Mouse (Mus musculus): ENCODE data around the gene Gm5901. TPM values are rescaled to one million over a fixed set of nuclear protein-coding genes. Genes with fewer than 3 reads are reported as not detected.

Gene Gm5901
- total and polyA plus RNA-seq, 3 experiments = 0.12 TPM; not detected in 2

DNA sequence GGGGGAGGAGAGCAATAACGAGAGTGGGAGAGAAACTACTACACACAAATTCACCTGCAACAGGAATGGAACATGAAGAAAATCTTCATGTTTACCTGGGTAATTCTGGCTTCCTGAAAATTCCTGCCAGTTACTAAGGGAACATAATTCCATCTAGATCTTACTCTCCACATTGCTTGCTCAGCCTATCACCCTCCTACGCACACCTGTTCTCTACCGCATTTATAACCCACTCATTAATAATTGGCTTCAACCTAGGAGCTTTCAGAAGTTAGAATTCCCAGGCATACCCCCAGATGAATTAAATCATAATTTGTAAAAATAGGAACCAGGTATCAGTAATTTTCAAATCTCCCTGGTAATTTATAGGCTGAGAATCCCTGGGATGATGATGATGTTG, 862 bp upstream of the Gm5901 start:
- WGBS = 88% methylated on average over 3 of the region's 3 CpGs
- no peak for DNase-seq
- no peak overlapping the region for H3K27ac ChIP-seq

DNA sequence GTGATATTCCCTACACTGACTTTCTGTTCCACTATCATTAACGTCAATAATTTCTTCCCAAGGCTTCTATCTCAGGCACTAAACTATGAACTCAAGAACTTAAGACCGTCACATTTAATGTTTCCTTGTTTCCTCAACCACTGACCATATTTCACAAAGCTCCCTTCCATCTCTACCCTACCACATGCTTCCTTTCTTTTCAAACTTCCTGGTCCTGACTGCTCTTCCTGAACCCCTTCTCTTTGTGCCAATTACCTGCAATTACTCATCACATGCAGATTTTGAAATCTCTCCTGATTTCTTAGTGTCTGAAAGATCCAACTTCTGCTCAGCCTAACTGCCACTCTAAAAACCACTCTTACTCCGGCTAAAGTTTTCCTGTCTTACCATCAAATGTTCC, 5.5 kb downstream of the Gm5901 start:
- intact Hi-C loops (cut with DNase I) = no loop called here
- no peak for DNase-seq
- Histone ChIP-seq H3K9ac (ENCODE audit: low read depth, low read length) (no peak overlapping the region), H3K4me3 (no peak overlapping the region), H3K79me2 (replicated peaks; ENCODE audit: control insufficient read depth, insufficient read depth, low read length) (0 out of 2 replicates have a peak, but pooled peaks cover 1% of the 10 kb centered on the region), H3K4me1 (ENCODE audit: control insufficient read depth, insufficient read depth, low read length) (no peaks in the 10 kb centered on the region), H3K27me3 (ENCODE audit: control insufficient read depth, insufficient read depth, low read length) (no peaks in the 10 kb centered on the region), H3K27ac (no peak overlapping the region), H3K36me3 (ENCODE audit: control insufficient read depth, insufficient read depth, low read length) (peaks cover 4% of the 10 kb centered on the region; the same call in 1 of the 2 replicates)
- 95% methylated on average over 3 of the region's 3 CpGs for WGBS
- TF ChIP-seq CTCF (IDR thresholded peaks at IDR 0.05) (no peak), EP300 (IDR thresholded peaks at IDR 0.05; ENCODE audit: insufficient read depth, low read depth, low read length) (no peak), POLR2A (IDR thresholded peaks at IDR 0.05; ENCODE audit: insufficient read depth, low read depth, low read length) (no peak)

More for the DNA sequence above, 862 bp upstream of the Gm5901 start:
- Histone ChIP-seq H3K4me1 (ENCODE audit: control insufficient read depth, insufficient read depth, low read length) (no peaks in the 10 kb centered on the region), H3K36me3 (ENCODE audit: control insufficient read depth, insufficient read depth, low read length) (peaks cover 7% of the 10 kb centered on the region; the same call in 1 of the 2 replicates), H3K9ac (ENCODE audit: low read depth, low read length) (no peak overlapping the region), H3K27me3 (ENCODE audit: control insufficient read depth, insufficient read depth, low read length) (no peaks in the 10 kb centered on the region), H3K79me2 (replicated peaks; ENCODE audit: control insufficient read depth, insufficient read depth, low read length) (no peaks in the 10 kb centered on the region), H3K4me3 (no peak overlapping the region)
- TF ChIP-seq CTCF (IDR thresholded peaks at IDR 0.05) (no peak), EP300 (IDR thresholded peaks at IDR 0.05; ENCODE audit: insufficient read depth, low read depth, low read length) (no peak), POLR2A (IDR thresholded peaks at IDR 0.05; ENCODE audit: insufficient read depth, low read depth, low read length) (no peak)
- intact Hi-C loops (cut with DNase I) = no loop called here

DNA sequence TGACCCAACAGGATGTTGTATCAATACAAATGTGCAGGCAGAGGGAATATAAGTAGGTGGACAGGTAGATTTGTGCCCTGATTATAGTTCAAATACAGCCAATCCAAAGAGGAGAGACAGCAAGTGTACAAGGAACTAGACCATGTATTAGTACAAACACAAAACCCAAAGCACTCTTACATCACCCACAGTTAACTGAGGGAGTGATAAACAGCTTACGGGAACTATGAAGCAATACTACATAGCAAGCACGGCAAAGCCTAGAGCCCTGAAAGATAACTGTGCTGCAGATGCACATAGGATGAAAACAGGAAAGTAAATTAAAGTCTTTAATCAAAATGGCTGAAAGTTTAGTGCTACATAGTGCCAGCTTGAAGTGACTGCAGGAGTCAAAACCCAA, 12.9 kb downstream of the Gm5901 start:
- intact Hi-C loops (cut with DNase I) = no loop called here
- 96% methylated on average over 2 of the region's 2 CpGs for WGBS
- no peak for DNase-seq
- Histone ChIP-seq H3K79me2 (replicated peaks; ENCODE audit: control insufficient read depth, insufficient read depth, low read length) (0 out of 2 replicates have a peak, but pooled peaks cover 1% of the 10 kb centered on the region), H3K4me1 (ENCODE audit: control insufficient read depth, insufficient read depth, low read length) (no peaks in the 10 kb centered on the region), H3K36me3 (ENCODE audit: control insufficient read depth, insufficient read depth, low read length) (peaks cover 9% of the 10 kb centered on the region), H3K9ac (ENCODE audit: low read depth, low read length) (no peak overlapping the region), H3K27ac (no peak overlapping the region), H3K4me3 (no peak overlapping the region), H3K27me3 (ENCODE audit: control insufficient read depth, insufficient read depth, low read length) (no peaks in the 10 kb centered on the region)
- TF ChIP-seq CTCF (IDR thresholded peaks at IDR 0.05) (no peak), POLR2A (IDR thresholded peaks at IDR 0.05; ENCODE audit: insufficient read depth, low read depth, low read length) (no peak), EP300 (IDR thresholded peaks at IDR 0.05; ENCODE audit: insufficient read depth, low read depth, low read length) (no peak)

DNA sequence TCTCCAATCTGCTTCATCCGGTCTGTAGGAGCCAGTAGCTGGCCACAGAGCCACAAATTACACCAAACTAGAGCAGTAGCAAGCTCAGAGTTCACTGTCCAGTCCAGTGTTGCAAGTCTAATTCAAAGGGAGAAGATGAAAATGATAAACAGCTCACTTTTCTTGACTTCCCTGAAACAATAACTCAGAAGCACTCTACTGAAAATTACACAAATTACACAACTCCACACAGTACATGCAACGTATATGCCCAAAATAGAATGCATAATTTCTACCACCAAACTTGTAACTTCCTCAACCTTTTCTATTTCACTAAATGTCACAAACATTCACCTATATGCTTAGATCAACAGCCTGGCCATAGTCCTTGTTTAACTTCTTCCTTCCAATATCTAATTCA, 15.4 kb downstream of the Gm5901 start:
- Histone ChIP-seq H3K9ac (ENCODE audit: low read depth, low read length) (no peak overlapping the region), H3K27ac (no peak overlapping the region), H3K27me3 (ENCODE audit: control insufficient read depth, insufficient read depth, low read length) (no peaks in the 10 kb centered on the region), H3K4me1 (ENCODE audit: control insufficient read depth, insufficient read depth, low read length) (no peaks in the 10 kb centered on the region), H3K4me3 (no peak overlapping the region), H3K36me3 (ENCODE audit: control insufficient read depth, insufficient read depth, low read length) (peaks cover 7% of the 10 kb centered on the region), H3K79me2 (replicated peaks; ENCODE audit: control insufficient read depth, insufficient read depth, low read length) (no peaks in the 10 kb centered on the region; the same call in 1 of the 2 replicates)
- DNase-seq = no peak
- WGBS = 86% methylated on average over 2 of the region's 2 CpGs
- intact Hi-C loops (cut with DNase I) = no loop called here
- no peak for TF ChIP-seq POLR2A (IDR thresholded peaks at IDR 0.05; ENCODE audit: insufficient read depth, low read depth, low read length)
- TF ChIP-seq CTCF (IDR thresholded peaks at IDR 0.05) = no peak
- TF ChIP-seq EP300 (IDR thresholded peaks at IDR 0.05; ENCODE audit: insufficient read depth, low read depth, low read length) = no peak

DNA sequence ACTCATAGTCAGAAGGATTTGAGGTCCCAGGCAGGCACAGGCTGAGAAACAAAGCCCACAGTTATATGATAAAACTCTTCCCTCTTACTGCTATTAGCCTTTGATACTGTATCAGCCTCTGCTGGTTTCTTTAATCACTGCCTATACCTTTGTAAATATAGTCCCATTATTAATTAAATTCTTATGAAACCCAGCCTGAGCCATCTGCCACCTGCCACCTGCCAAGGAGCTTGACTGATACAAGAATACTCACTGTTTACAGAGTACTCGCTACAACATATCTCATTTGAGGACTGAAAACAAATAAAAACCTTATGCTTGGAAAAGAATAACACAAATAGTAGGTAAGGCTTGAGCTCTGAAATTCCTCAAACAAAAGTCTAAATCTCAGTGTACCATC, 19.8 kb downstream of the Gm5901 start:
- 93% methylated on average over 1 of the region's 1 CpGs for WGBS
- no peaks in the 10 kb centered on the region; the same call in none of the 2 replicates for H3K4me1 ChIP-seq (ENCODE audit: control insufficient read depth, insufficient read depth, low read length)
- intact Hi-C loops (cut with DNase I) = loop anchor here (5.0 kb wide), 2 partner anchors 243 to 418 kb away; partner anchors contain the start of gene Mrpl17
- no peak overlapping the region for H3K9ac ChIP-seq (ENCODE audit: low read depth, low read length)
- H3K27me3 ChIP-seq (ENCODE audit: control insufficient read depth, insufficient read depth, low read length) = no peaks in the 10 kb centered on the region
- no peaks in the 10 kb centered on the region; the same call in 1 of the 2 replicates for H3K79me2 ChIP-seq (replicated peaks; ENCODE audit: control insufficient read depth, insufficient read depth, low read length)
- DNase-seq = no peak
- no peak overlapping the region for H3K4me3 ChIP-seq
- peaks cover 6% of the 10 kb centered on the region for H3K36me3 ChIP-seq (ENCODE audit: control insufficient read depth, insufficient read depth, low read length)
- no peak overlapping the region for H3K27ac ChIP-seq
- no peak for TF ChIP-seq EP300 (IDR thresholded peaks at IDR 0.05; ENCODE audit: insufficient read depth, low read depth, low read length)
- no peak for TF ChIP-seq CTCF (IDR thresholded peaks at IDR 0.05)
- TF ChIP-seq POLR2A (IDR thresholded peaks at IDR 0.05; ENCODE audit: insufficient read depth, low read depth, low read length) = no peak

DNA sequence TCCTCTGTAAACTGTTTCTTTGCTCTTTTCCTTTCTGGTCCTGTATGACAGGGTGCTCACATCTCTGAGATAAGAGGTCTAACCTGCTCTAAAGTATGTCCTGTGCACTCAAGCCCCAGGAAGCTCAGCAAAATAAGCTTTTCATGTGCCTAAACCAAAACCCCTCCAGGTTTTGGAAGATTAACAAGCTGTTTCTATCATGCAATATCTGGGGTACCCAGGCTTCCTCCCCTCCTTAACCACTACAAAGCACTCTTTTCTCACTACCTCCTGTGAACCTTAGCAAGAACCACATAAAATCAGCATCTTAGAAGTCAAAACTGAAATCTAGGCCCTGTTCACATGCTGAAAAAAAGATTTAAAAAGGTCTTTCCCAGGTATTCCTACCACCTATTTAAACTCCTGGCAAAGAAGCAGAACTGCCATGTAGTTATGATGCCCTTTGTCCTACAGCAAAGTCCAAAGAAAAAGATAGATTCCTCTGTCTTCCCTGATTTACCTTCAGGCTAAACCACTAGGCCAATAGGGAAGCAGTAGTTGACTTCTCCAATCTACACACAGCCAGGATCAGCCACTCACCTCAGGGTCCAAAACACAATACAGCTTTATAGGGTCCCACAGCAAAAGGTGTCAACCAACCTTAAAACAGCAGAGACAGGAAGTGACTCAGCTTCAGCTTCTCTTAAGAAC, 20.4 kb downstream of the Gm5901 start:
- H3K79me2 ChIP-seq (replicated peaks; ENCODE audit: control insufficient read depth, insufficient read depth, low read length) = no peaks in the 10 kb centered on the region; the same call in 1 of the 2 replicates
- DNase-seq = no peak
- no peak overlapping the region for H3K9ac ChIP-seq (ENCODE audit: low read depth, low read length)
- H3K27me3 ChIP-seq (ENCODE audit: control insufficient read depth, insufficient read depth, low read length) = no peaks in the 10 kb centered on the region
- intact Hi-C loops (cut with DNase I) = loop anchor here (5.0 kb wide), 2 partner anchors 242 to 417 kb away; partner anchors contain the start of gene Mrpl17
- TF ChIP-seq POLR2A (IDR thresholded peaks at IDR 0.05; ENCODE audit: insufficient read depth, low read depth, low read length) (no peak), CTCF (IDR thresholded peaks at IDR 0.05) (no peak)
- peaks cover 6% of the 10 kb centered on the region for H3K36me3 ChIP-seq (ENCODE audit: control insufficient read depth, insufficient read depth, low read length)
- no peaks in the 10 kb centered on the region; the same call in none of the 2 replicates for H3K4me1 ChIP-seq (ENCODE audit: control insufficient read depth, insufficient read depth, low read length)
- no peak overlapping the region for H3K27ac ChIP-seq
- no peak overlapping the region for H3K4me3 ChIP-seq
